ENCODE assay signal across 12 mouse cellular contexts in genomic region chr4:151250824-151251223, GRCm38 (mm10).
"Had no signal": no experiment of that assay in that cellular context is flagged by ENCODE, and none has a peak within 500 bp of the region (broad histone marks: within the 10 kb centered on the region; RNA-seq: fewer than 3 reads in every experiment).

No protein-coding gene starts in this region.

- DNase-seq: left cerebral cortex, postnatal 4 days; liver; liver, embryonic 13.5 days; liver, postnatal 0 days; lung, adult 18-20 months; lung, adult 2 months; lung, embryonic 14.5 days; lung, postnatal 10 days; lung, postnatal 14 days; lung, postnatal 36 days; lung, postnatal 4 days; midbrain, embryonic 14.5 days had no signal
